Mouse (Mus musculus): Measurements from ENCODE around the gene Zfp446.

Gene Zfp446

GRCm38 (mm10) chr7:12987409-12988189 is 10.0 kb downstream of the Zfp446 start:
- DNase-seq: no peak

GRCm38 (mm10) chr7:12992222-12992621 is 14.6 kb downstream of the Zfp446 start:
- peak in 1 of 2 experiments; percentile 39 for DNase-seq

- DNase-seq: no peak
Measured at GRCm38 (mm10) chr7:12993148-12993547, 15.5 kb downstream of the Zfp446 start.

- no peak for DNase-seq
Measured at GRCm38 (mm10) chr7:12995862-12996261, 18.2 kb downstream of the Zfp446 start.

GRCm38 (mm10) chr7:12997230-12997629 is 19.6 kb downstream of the Zfp446 start:
- no peak for DNase-seq

- no peak for DNase-seq
Measured at GRCm38 (mm10) chr7:12998053-12998452, 20.4 kb downstream of the Zfp446 start, which contains the start of gene Slc27a5. Slc27a5 (minus strand) TSS chr7:12998192.

- DNase-seq: no peak
Measured at GRCm38 (mm10) chr7:12998851-12999250, 21.2 kb downstream of the Zfp446 start, which contains the start of gene Trim28. Trim28 (plus strand) TSS chr7:12999114.

- DNase-seq: no peak
Measured at GRCm38 (mm10) chr7:13001584-13001983, 23.9 kb downstream of the Zfp446 start.

- DNase-seq: no peak
Measured at GRCm38 (mm10) chr7:13003380-13003779, 25.7 kb downstream of the Zfp446 start.

- DNase-seq: no peak
Measured at GRCm38 (mm10) chr7:13006011-13006410, 28.4 kb downstream of the Zfp446 start.

- DNase-seq: no peak
Measured at GRCm38 (mm10) chr7:13006531-13006930, 28.9 kb downstream of the Zfp446 start.

GRCm38 (mm10) chr7:13007341-13008092 is 29.9 kb downstream of the Zfp446 start:
- DNase-seq: no peak

GRCm38 (mm10) chr7:13009143-13010004 is 31.7 kb downstream of the Zfp446 start:
- DNase-seq: peak; percentile 75 to 88

GRCm38 (mm10) chr7:13010005-13010908 is 32.6 kb downstream of the Zfp446 start, which contains the start of gene Zbtb45:
Zbtb45 (minus strand) TSS chr7:13010034.
- DNase-seq: no peak

- DNase-seq: no peak
Measured at GRCm38 (mm10) chr7:13013671-13014070, 36.0 kb downstream of the Zfp446 start.

GRCm38 (mm10) chr7:13014275-13014839 is 36.7 kb downstream of the Zfp446 start:
- DNase-seq: no peak

GRCm38 (mm10) chr7:13015217-13015616 is 37.6 kb downstream of the Zfp446 start:
- DNase-seq: no peak

GRCm38 (mm10) chr7:13022773-13023535 is 45.3 kb downstream of the Zfp446 start:
- DNase-seq: peak; percentile 70 to 76

GRCm38 (mm10) chr7:13023928-13024731 is 46.5 kb downstream of the Zfp446 start:
- DNase-seq: peak; percentile 90 to 97

GRCm38 (mm10) chr7:13024805-13025204 is 47.2 kb downstream of the Zfp446 start:
- peak; percentile 58 to 66 for DNase-seq

Measured in spleen, adult 18-20 months (tissue).